Mouse (Mus musculus) small intestine, adult 2 months (tissue): Measurements from ENCODE around the gene Cend1. TPM values are rescaled to one million over a fixed set of nuclear protein-coding genes. Genes with fewer than 3 reads are reported as not detected.
A peak's percentile ranks its signal among the peaks of the same experiment; 100 is the strongest.

Source experiments
- H3K27ac ChIP-seq: fragments of 200-500 bp; 2 replicates; pipeline ENCODE4 v1.5.1; 2012; ENCODE audit warnings: low read depth, low read length, control low read depth, inconsistent platforms; ENCODE audit not compliant: insufficient read depth
- H3K27me3 ChIP-seq: fragments of 200-500 bp; 2 replicates; pipeline ENCODE4 v1.6.1; 2012; ENCODE audit warnings: mild to moderate bottlenecking, moderate library complexity, low read length, inconsistent platforms; ENCODE audit not compliant: control insufficient read depth, insufficient read depth
- H3K36me3 ChIP-seq: fragments of 200-500 bp; 2 replicates; pipeline ENCODE4 v1.6.1; 2012; ENCODE audit warnings: mild to moderate bottlenecking, low read length, control low read depth, inconsistent platforms; ENCODE audit not compliant: control insufficient read depth, insufficient read depth
- H3K4me1 ChIP-seq: fragments of 200-500 bp; 2 replicates; pipeline ENCODE4 v1.6.1; 2012; ENCODE audit warnings: low read length, inconsistent platforms, mixed read lengths; ENCODE audit not compliant: control insufficient read depth, insufficient read depth, insufficient read length
- H3K4me3 ChIP-seq: fragments of 200-500 bp; 2 replicates; pipeline ENCODE4 v1.5.1; 2012; ENCODE audit warnings: low read depth, mild to moderate bottlenecking, control low read depth, inconsistent platforms, low read length, moderate library complexity
- CTCF ChIP-seq: fragments of 200-500 bp; IDR thresholded peaks from 2 replicates; pipeline ENCODE4 v1.5.1; 2012; ENCODE audit warnings: low read depth, mild to moderate bottlenecking, control low read depth, inconsistent platforms, low read length, moderate library complexity, mixed read lengths; ENCODE audit not compliant: insufficient replicate concordance, insufficient read length; ENCODE audit errors: extremely low read depth
- POLR2A ChIP-seq: fragments of 200-500 bp; IDR thresholded peaks from 2 replicates; pipeline ENCODE4 v1.6.1; 2012; ENCODE audit warnings: low read depth, mild to moderate bottlenecking, control low read depth, inconsistent platforms, low read length, moderate library complexity
- WGBS: fragments of 180-500 bp; shearing (Covaris S2); methylation state at CpG from one replicate; pipeline ENCODE4 v1.1.7; 2018; 5-methylcytosine and 5-hydroxymethylcytosine counted together
- polyA plus RNA-seq: library from polyadenylated mRNA; depleted of rRNA; stranded (reverse); fragments of >200 nt; gene quantifications from 2 replicates; pipeline ENCODE4 v1.2.3, GENCODE M21; 2012

Gene Cend1
- polyA plus RNA-seq, 1 experiment = 1.0 TPM

GRCm38 (mm10) chr7:141468522-141469211 is 39.4 kb upstream of the Cend1 start:
- H3K36me3 ChIP-seq = peaks cover 27% of the 10 kb centered on the region
- peaks cover 33% of the 10 kb centered on the region for H3K4me1 ChIP-seq
- WGBS = 4% methylated on average over 8 of the region's 8 CpGs
- TF ChIP-seq CTCF (peak; percentile 42; the same call in 1 of the 2 replicates), POLR2A (no peak)
- no peaks in the 10 kb centered on the region for H3K27me3 ChIP-seq
- H3K4me3 ChIP-seq = peak overlapping the region; percentile 76
- H3K27ac ChIP-seq = peak overlapping the region; percentile 87

- Histone ChIP-seq H3K36me3 (peaks cover 27% of the 10 kb centered on the region), H3K4me3 (peak overlapping the region; percentile 76), H3K4me1 (peaks cover 33% of the 10 kb centered on the region), H3K27ac (peak overlapping the region; percentile 87), H3K27me3 (no peaks in the 10 kb centered on the region)
- 9% methylated on average over 5 of the region's 5 CpGs for WGBS
- TF ChIP-seq POLR2A = no peak
- TF ChIP-seq CTCF = no peak
Observed at GRCm38 (mm10) chr7:141468164-141468521, 38.9 kb upstream of the Cend1 start.

- under 1% methylated on average over 52 of the region's 52 CpGs for WGBS
- peaks cover 34% of the 10 kb centered on the region for H3K4me1 ChIP-seq
- peaks cover 24% of the 10 kb centered on the region for H3K36me3 ChIP-seq
- peak within 1 kb of the TSS; percentile 87 for H3K27ac ChIP-seq
- no peaks in the 10 kb centered on the region for H3K27me3 ChIP-seq
- TF ChIP-seq POLR2A (peak; percentile 78), CTCF (no peak)
- peak within 1 kb of the TSS; percentile 76 for H3K4me3 ChIP-seq
Observed at GRCm38 (mm10) chr7:141467230-141468030, 38.1 kb upstream of the Cend1 start, which contains the start of gene Cd151. TSS of gene Cd151 (plus strand) at chr7:141467392.

GRCm38 (mm10) chr7:141466607-141467148 is 37.4 kb upstream of the Cend1 start:
- TF ChIP-seq POLR2A (no peak), CTCF (no peak)
- Histone ChIP-seq H3K4me3 (peak overlapping the region; percentile 76), H3K4me1 (peaks cover 39% of the 10 kb centered on the region), H3K36me3 (peaks cover 21% of the 10 kb centered on the region), H3K27me3 (no peaks in the 10 kb centered on the region), H3K27ac (peak overlapping the region; percentile 26; the same call in 1 of the 2 replicates)
- WGBS = 66% methylated on average over 10 of the region's 10 CpGs

GRCm38 (mm10) chr7:141466045-141466394 is 36.7 kb upstream of the Cend1 start:
- 76% methylated on average over 7 of the region's 7 CpGs for WGBS
- Histone ChIP-seq H3K4me1 (peaks cover 40% of the 10 kb centered on the region), H3K27ac (peak overlapping the region; percentile 4; the same call in 1 of the 2 replicates), H3K36me3 (peaks cover 15% of the 10 kb centered on the region), H3K4me3 (no peak overlapping the region), H3K27me3 (no peaks in the 10 kb centered on the region)
- no peak for TF ChIP-seq POLR2A
- TF ChIP-seq CTCF = no peak

- Histone ChIP-seq H3K27me3 (no peaks in the 10 kb centered on the region), H3K36me3 (peaks cover 10% of the 10 kb centered on the region), H3K27ac (peak overlapping the region; percentile 4; the same call in 1 of the 2 replicates), H3K4me3 (no peak overlapping the region; the same call in 1 of the 2 replicates), H3K4me1 (peaks cover 44% of the 10 kb centered on the region)
- 65% methylated on average over 10 of the region's 10 CpGs for WGBS
- TF ChIP-seq POLR2A = no peak
- TF ChIP-seq CTCF = no peak
Observed at GRCm38 (mm10) chr7:141465388-141466044, 36.2 kb upstream of the Cend1 start.

DNA sequence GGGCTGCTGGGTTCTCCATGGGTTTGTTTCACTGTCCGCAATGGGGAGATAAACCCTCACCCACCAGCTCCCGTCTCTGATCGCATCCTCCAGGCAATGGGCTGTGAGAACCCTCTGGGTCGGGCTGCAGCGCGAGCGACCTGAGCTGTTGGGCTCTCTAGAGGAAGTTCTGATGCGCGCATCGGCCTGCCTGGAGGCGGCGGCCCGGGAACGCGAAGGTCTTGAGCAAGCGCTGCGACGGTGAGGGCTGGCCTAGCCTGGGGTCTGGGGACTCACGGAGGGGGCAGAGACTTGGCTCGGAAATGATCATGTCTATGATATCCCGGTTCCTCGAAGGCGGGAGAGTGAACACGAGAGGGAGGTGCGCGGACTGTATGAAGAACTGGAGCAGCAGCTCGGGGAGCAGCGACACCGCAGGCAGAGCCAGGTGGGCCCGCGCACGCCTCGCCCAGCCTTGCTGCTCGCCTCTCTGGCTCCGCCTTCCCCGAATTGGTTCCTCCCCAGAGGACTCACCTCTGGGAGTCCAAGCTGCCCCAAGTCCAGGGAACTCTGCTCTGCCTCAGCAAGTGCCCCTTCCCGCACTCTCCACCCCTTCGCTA is 35.4 kb upstream of the Cend1 start:
- Histone ChIP-seq H3K36me3 (peaks cover 5% of the 10 kb centered on the region), H3K27me3 (no peaks in the 10 kb centered on the region), H3K4me3 (peak overlapping the region; percentile 37), H3K4me1 (peaks cover 46% of the 10 kb centered on the region), H3K27ac (0 out of 2 replicates have a peak overlapping the region, but pooled peaks have one; percentile 29)
- WGBS = 47% methylated on average over 38 of the region's 38 CpGs
- TF ChIP-seq POLR2A (no peak), CTCF (no peak)
